Comparison of ENCODE assay signal across 9 mouse cellular contexts in genomic region chr11:83230966-83231365, GRCm38 (mm10). TPM values are rescaled to one million over a fixed set of nuclear protein-coding genes. Genes with fewer than 3 reads are reported as not detected.
DNase-seq lines count a peak whose midpoint lies in the region; ATAC-seq and TF ChIP-seq lines count a peak whose summit lies in the region.
"Had no signal": no experiment of that assay in that cellular context is flagged by ENCODE, and none has a peak within 500 bp of the region (broad histone marks: within the 10 kb centered on the region; RNA-seq: fewer than 3 reads in every experiment).

No protein-coding gene starts in this region.

- intact Hi-C loops in gastrocnemius, adult 2 months (cut with DNase I) = no loop called here

- peaks cover 3% of the 10 kb centered on the region; the same call in 1 of the 2 replicates for H3K36me3 ChIP-seq in spleen, adult 2 months (ENCODE audit: control insufficient read depth, insufficient read depth, low read length)
- H3K36me3 ChIP-seq: forebrain, embryonic 12.5 days had no signal

- WGBS in spleen, adult 2 months = 59% methylated on average over 3 of the region's 3 CpGs

- peak; percentile 49 for TF ChIP-seq CTCF in gastrocnemius, adult 2 months (IDR thresholded peaks at IDR 0.05)
- TF ChIP-seq CTCF in spleen, adult 2 months (IDR thresholded peaks at IDR 0.05; ENCODE audit: extremely low read depth, insufficient read depth, insufficient read length, insufficient replicate concordance) = peak; percentile 5; the same call in 1 of the 2 replicates

- no peak overlapping the region for H3K4me3 ChIP-seq in gastrocnemius, adult 2 months
- H3K4me3 ChIP-seq in spleen, adult 2 months (ENCODE audit: extremely low read depth, insufficient read depth, insufficient read length) = no peak overlapping the region
- H3K4me3 ChIP-seq: forebrain, embryonic 12.5 days had no signal

- H3K27me3 ChIP-seq in spleen, adult 2 months (ENCODE audit: control insufficient read depth, insufficient read depth, low read length) = no peaks in the 10 kb centered on the region
- H3K27me3 ChIP-seq: forebrain, embryonic 12.5 days had no signal

- no peaks in the 10 kb centered on the region for H3K4me1 ChIP-seq in spleen, adult 2 months (ENCODE audit: control insufficient read depth, insufficient read depth, insufficient read length)
- H3K4me1 ChIP-seq: forebrain, embryonic 12.5 days had no signal

- ATAC-seq in erythroblast, adult 5-6 weeks (replicated peaks; ENCODE audit: low FRiP score, poor library complexity, severe bottlenecking) = peak; percentile 88

- no peak for DNase-seq in gastrocnemius, adult 2 months
- DNase-seq in gastrocnemius, postnatal 4 days (ENCODE audit: low spot score in 2 of 2) = no peak
- DNase-seq in spleen, adult 2 months (ENCODE audit: low read depth in 1 of 2, low spot score in 2 of 2) = peak; percentile 15 to 18
- no peak for DNase-seq in spleen, adult 12 weeks (ENCODE audit: low spot score)
- DNase-seq in thymus, postnatal 4 days = peak; percentile 50
- DNase-seq in layer of hippocampus, postnatal 36 days = no peak
- no peak for DNase-seq in adipocyte (ENCODE audit: low spot score)

- no peak for TF ChIP-seq POLR2A in spleen, adult 2 months (IDR thresholded peaks at IDR 0.05; ENCODE audit: low read depth, low read length)

- H3K27ac ChIP-seq in gastrocnemius, adult 2 months = no peak overlapping the region
- no peak overlapping the region for H3K27ac ChIP-seq in spleen, adult 2 months (ENCODE audit: insufficient read depth, low read length)
- H3K27ac ChIP-seq: forebrain, embryonic 12.5 days had no signal

RNA-seq across cellular contexts. Expression of gene Slfn3, which starts 39.8 kb away (rescaled TPM):
- 1 to 10 TPM in 1 of 2 experiments, under 1 TPM in 1; 0.99 to 1.1 TPM for total RNA-seq in gastrocnemius, adult 2 months (2021)
- total RNA-seq in gastrocnemius, postnatal 4 days (2021) = 1 to 10 TPM; 1.5 to 1.9 TPM
- polyA plus RNA-seq in spleen, adult 2 months (2012; rRNA removed) = 0.37 and 0.43 TPM in 2 replicates
- total RNA-seq in erythroblast, adult 5-6 weeks (2015; ENCODE audit: low replicate concordance) = 8.6 and 10.0 TPM in 2 replicates
- total RNA-seq in erythroblast, adult 5-6 weeks (2017; ENCODE audit: low replicate concordance) = 11.9 and 15.3 TPM in 2 replicates
- under 1 TPM; 0.38 to 0.45 TPM for total RNA-seq in layer of hippocampus, postnatal 36 days (2021)

RNA-seq across cellular contexts. Expression of gene Slfn14, which starts 55.6 kb away (rescaled TPM):
- not detected for total RNA-seq in gastrocnemius, adult 2 months (2021)
- under 1 TPM; 0.07 to 0.26 TPM for total RNA-seq in gastrocnemius, postnatal 4 days (2021)
- 2.2 and 6.3 TPM in 2 replicates for polyA plus RNA-seq in spleen, adult 2 months (2012; rRNA removed)
- total RNA-seq in erythroblast, adult 5-6 weeks (2015; ENCODE audit: low replicate concordance) = 616 and 623 TPM in 2 replicates
- 920 and 955 TPM in 2 replicates for total RNA-seq in erythroblast, adult 5-6 weeks (2017; ENCODE audit: low replicate concordance)
- total RNA-seq in layer of hippocampus, postnatal 36 days (2021) = not detected

RNA-seq across cellular contexts. Expression of gene Slfn4, which starts 56.0 kb away (rescaled TPM):
- total RNA-seq in gastrocnemius, adult 2 months (2021) = under 1 TPM; 0.05 to 0.06 TPM
- under 1 TPM; 0.12 to 0.16 TPM for total RNA-seq in gastrocnemius, postnatal 4 days (2021)
- 0.86 and 1.0 TPM in 2 replicates for polyA plus RNA-seq in spleen, adult 2 months (2012; rRNA removed)
- total RNA-seq in erythroblast, adult 5-6 weeks (2015; ENCODE audit: low replicate concordance) = 52.5 and 75.0 TPM in 2 replicates
- 22.6 and 27.2 TPM in 2 replicates for total RNA-seq in erythroblast, adult 5-6 weeks (2017; ENCODE audit: low replicate concordance)
- under 1 TPM in 1 of 2 experiments, not detected in 1; 0.13 TPM for total RNA-seq in layer of hippocampus, postnatal 36 days (2021)
- polyA plus RNA-seq: forebrain, embryonic 12.5 days had no signal

Comparison
In these comparisons a context has a peak if more than half of its experiments do, and no peak if none do; other contexts are left out.
1. DNase-seq: peak in spleen, adult 2 months (2 of 2) and thymus, postnatal 4 days (single experiment); none in gastrocnemius, adult 2 months (single experiment), gastrocnemius, postnatal 4 days (0 of 2), spleen, adult 12 weeks (single experiment), layer of hippocampus, postnatal 36 days (0 of 2) and adipocyte (single experiment).
2. RNA of gene Slfn14, which starts 55.6 kb away (total RNA-seq): 616 to 955 TPM in erythroblast, adult 5-6 weeks; 0.07 to 0.26 TPM in gastrocnemius, postnatal 4 days, not detected in gastrocnemius, adult 2 months and not detected in layer of hippocampus, postnatal 36 days; every median in the first group is over 100 times any median in the second.
3. RNA of gene Slfn4, which starts 56.0 kb away (total RNA-seq): 22.6 to 75.0 TPM in erythroblast, adult 5-6 weeks; 0.12 to 0.16 TPM in gastrocnemius, postnatal 4 days, 0.13 TPM in layer of hippocampus, postnatal 36 days and 0.05 to 0.06 TPM in gastrocnemius, adult 2 months; every median in the first group is over 10 times any median in the second.